Mouse (Mus musculus): ENCODE measurements around the gene Nfkbib.

DNA sequence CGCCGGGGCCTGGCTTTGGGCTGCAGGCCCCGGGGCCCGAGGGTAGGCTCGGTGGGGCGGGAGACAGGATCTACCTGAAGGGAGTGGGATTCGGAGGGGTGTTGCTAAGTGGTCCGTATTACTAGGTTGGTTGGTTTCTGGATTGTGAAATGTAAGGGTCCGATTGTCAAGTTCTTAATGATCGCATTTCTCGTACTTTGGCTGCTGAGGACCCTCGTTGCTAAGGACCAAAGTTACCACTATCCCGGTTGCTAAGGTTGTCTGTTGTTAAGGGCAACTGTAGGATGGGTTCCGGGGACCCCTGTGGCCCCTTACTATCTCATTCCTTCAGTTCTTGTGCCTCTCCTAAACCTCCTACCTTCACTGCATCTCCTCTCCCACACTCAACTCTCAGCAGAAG, 402 bp downstream of the Nfkbib start:
- TF ChIP-seq CTCF (IDR thresholded peaks at IDR 0.05; ENCODE audit: borderline replicate concordance, insufficient read depth, low read depth, low read length) (no peak), POLR2A (IDR thresholded peaks at IDR 0.05; ENCODE audit: borderline replicate concordance, insufficient read depth, low read length) (no peak)
